Mouse (Mus musculus): Measurements from ENCODE around the gene Pole2. TPM values are rescaled to one million over a fixed set of nuclear protein-coding genes. Genes with fewer than 3 reads are reported as not detected.

Gene Pole2
- total RNA-seq (2021) = under 1 TPM in 1 of 2 experiments, not detected in 1; 0.79 TPM

- intact Hi-C loops (cut with DNase I) = no loop called here
- peak; percentile 82 for DNase-seq (ENCODE audit: low spot score in 2 of 2)
Measured at GRCm38 (mm10) chr12:69227776-69228466, at the start of gene Pole2. TSS of gene Pole2 (minus strand) at chr12:69228195.

- DNase-seq (ENCODE audit: low spot score in 2 of 2) = no peak
- intact Hi-C loops (cut with DNase I) = no loop called here
Measured at GRCm38 (mm10) chr12:69268956-69269355, 41.0 kb upstream of the Pole2 start.

DNA sequence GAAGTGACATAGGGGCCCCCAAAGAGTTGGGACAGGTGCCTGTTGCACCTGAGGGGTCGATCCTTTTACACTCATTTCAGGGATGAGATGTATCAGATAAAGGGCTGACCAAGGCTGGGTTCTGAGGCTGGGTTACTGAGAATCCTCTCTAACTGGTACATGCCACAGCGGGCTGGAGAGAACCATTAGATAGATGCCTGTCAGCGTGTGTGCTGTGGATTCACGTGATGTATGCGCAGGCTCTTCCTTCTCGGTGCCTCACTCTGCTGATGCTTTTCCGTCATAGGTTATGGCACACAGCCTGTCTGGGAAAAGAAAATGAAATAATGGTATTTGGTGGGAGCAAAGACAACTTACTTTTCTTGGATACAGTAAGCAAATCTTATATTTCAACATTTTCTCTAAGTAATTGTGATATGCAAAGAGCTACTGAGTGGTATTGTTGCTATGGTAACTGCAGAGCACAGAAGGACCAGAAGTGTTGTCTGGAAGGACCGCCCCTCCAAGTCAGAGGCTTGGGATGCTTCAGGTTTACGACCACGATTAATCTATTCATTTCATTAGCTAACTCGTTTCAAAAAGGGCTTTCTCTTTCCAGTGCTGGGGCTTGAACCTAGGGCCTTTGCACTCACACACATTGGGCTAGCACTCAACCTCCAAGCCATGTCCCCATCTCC is 40.1 kb upstream of the Pole2 start:
- intact Hi-C loops (cut with DNase I) = no loop called here

GRCm38 (mm10) chr12:69265031-69265430 is 37.0 kb upstream of the Pole2 start:
- intact Hi-C loops (cut with DNase I) = no loop called here
- DNase-seq (ENCODE audit: low spot score in 2 of 2) = no peak

More for the DNA sequence above, 40.1 kb upstream of the Pole2 start:
- no peak for DNase-seq (ENCODE audit: low spot score in 2 of 2)

DNA sequence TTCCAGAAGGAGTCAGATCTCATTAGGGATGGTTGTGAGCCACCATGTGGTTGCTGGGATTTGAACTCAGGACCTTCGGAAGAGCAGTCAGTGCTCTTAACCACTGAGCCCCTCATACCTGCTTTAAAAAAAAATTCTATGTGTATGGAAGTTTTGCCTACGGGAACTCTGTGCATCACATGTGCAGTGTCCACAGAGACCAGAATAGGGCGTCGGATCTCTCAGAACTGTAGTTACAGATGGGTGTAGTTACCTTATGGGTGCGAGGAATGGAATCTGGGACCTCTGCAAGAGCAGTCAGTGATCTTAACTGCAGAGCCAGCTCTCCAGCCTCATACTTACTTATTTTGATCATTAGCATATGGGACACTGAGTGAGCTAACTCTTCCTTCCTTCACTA is 34.3 kb upstream of the Pole2 start:
- intact Hi-C loops (cut with DNase I) = no loop called here
- no peak for DNase-seq (ENCODE audit: low spot score in 2 of 2)

GRCm38 (mm10) chr12:69257836-69258235 is 29.8 kb upstream of the Pole2 start:
- intact Hi-C loops (cut with DNase I) = no loop called here

GRCm38 (mm10) chr12:69253806-69254205 is 25.8 kb upstream of the Pole2 start:
- intact Hi-C loops (cut with DNase I) = no loop called here
- no peak for DNase-seq (ENCODE audit: low spot score in 2 of 2)

More at GRCm38 (mm10) chr12:69257836-69258235, 29.8 kb upstream of the Pole2 start:
- no peak for DNase-seq (ENCODE audit: low spot score in 2 of 2)

- DNase-seq (ENCODE audit: low spot score in 2 of 2) = no peak
- intact Hi-C loops (cut with DNase I) = no loop called here
Measured at GRCm38 (mm10) chr12:69250756-69251155, 22.8 kb upstream of the Pole2 start.

GRCm38 (mm10) chr12:69249766-69250165 is 21.8 kb upstream of the Pole2 start:
- intact Hi-C loops (cut with DNase I) = no loop called here
- DNase-seq (ENCODE audit: low spot score in 2 of 2) = no peak

DNA sequence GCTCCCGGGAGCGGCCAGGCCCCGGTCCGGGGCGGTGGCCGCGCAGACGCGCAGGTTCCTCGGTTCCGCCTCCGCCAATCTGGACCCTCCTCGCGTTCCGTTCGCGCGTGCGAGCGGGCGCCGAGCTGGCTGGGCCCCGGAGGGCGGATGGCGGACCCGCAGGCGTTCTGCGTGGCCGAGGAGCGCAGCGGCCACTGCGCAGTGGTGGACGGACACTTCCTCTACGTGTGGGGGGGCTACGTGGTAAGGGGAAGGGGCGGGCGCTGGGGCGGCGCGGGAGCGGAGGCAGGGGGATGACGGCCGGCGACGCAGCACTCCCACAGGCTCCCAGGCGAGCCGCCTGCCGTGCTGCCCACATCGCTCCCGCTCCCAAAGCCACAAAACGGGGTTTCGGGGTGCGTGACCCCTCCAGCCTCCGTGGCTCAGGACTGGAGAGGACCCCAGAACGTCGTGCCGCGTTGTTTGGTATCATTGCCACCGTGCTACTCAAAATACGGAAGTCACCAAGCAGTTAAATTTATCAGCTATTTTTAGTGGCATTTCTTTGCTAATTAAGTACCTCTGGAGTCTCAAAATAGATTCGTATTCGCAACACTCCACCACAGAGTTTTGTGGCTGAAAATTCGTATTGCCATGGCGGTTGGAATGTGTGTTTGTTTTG is 13.9 kb upstream of the Pole2 start:
- DNase-seq (ENCODE audit: low spot score in 2 of 2) = peak; percentile 77 to 84
- intact Hi-C loops (cut with DNase I) = loop anchor here (5.0 kb wide), 2 partner anchors 45 to 55 kb away; partner anchors contain the start of genes Dnaaf2, Gm49383 and Klhdc2

DNA sequence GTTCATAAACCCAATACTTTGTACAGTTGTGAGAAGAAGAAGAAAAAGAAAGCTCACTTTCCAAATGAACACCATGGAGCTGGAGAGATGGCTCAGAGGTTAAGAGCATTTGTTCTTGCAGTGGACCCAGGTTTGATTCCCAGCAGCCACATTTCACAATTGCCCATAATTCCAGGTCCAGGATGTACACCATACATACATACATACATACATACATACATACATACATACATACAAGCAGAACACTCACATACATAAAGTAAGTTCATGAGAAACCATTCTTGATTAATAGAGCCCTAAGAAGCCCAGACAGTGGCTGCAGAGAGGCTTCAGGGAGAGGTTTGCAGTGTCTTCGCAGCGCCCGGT is 13.4 kb upstream of the Pole2 start:
- intact Hi-C loops (cut with DNase I) = loop anchor here (5.0 kb wide), 2 partner anchors 44 to 56 kb away; partner anchors contain the start of genes Dnaaf2, Gm49383 and Klhdc2
- peak in 1 of 2 experiments; percentile 5 for DNase-seq (ENCODE audit: low spot score in 2 of 2)

DNA sequence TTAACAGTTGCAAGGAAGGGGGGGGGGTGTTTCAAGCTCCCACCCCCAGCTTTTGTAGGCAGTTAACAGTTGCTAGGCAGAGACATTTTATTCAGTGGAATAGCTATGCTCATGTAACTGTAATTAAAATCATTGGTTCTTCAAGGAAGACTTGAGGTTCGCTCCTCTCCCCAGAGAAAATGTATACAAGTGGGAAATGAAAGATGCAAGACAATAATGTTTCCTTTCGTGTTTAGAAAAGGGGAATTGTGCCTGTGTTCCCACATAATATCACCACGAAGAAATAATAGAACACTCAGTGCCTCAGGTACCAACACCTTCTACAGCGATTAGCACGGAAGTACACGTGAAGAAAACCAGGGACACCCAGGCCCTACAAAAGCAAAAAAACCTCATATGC is 12.9 kb upstream of the Pole2 start, which contains the start of gene Klhdc1:
Klhdc1 (plus strand) TSS at position 301 of the 400 bp plus-strand sequence.
- intact Hi-C loops (cut with DNase I) = loop anchor here (5.0 kb wide), 2 partner anchors 44 to 56 kb away; partner anchors contain the start of genes Dnaaf2, Gm49383 and Klhdc2
- DNase-seq (ENCODE audit: low spot score in 2 of 2) = no peak

GRCm38 (mm10) chr12:69238284-69238683 is 10.3 kb upstream of the Pole2 start:
- no peak for DNase-seq (ENCODE audit: low spot score in 2 of 2)
- intact Hi-C loops (cut with DNase I) = no loop called here

- intact Hi-C loops (cut with DNase I) = no loop called here
- DNase-seq (ENCODE audit: low spot score in 2 of 2) = no peak
Measured at GRCm38 (mm10) chr12:69235782-69236181, 7.8 kb upstream of the Pole2 start.

DNA sequence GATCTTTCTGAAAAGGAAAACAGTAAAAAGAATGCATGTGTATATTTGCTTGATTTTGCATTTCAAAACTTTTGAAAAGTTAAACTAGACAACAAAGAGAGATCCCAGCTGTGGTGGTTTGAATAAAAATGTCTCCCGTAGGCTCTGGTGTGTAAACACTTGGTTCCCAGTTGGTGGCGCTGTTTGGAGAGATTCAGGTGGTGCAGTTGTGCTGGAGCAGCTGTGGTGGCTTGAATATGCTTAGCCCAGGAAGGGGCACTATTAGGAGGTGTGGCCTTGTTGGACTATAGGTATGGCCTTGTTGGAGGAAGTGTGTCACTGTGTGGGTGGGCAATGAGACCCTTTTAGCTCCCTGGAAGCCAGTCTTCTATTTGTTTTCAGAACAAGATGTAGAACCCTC is 1.3 kb upstream of the Pole2 start:
- DNase-seq (ENCODE audit: low spot score in 2 of 2) = no peak
- intact Hi-C loops (cut with DNase I) = no loop called here

GRCm38 (mm10) chr12:69220613-69221277 is 7.2 kb downstream of the Pole2 start:
- intact Hi-C loops (cut with DNase I) = no loop called here
- DNase-seq (ENCODE audit: low spot score in 2 of 2) = no peak

- intact Hi-C loops (cut with DNase I) = no loop called here
- DNase-seq (ENCODE audit: low spot score in 2 of 2) = no peak
Measured at GRCm38 (mm10) chr12:69216587-69216986, 11.4 kb downstream of the Pole2 start.

DNA sequence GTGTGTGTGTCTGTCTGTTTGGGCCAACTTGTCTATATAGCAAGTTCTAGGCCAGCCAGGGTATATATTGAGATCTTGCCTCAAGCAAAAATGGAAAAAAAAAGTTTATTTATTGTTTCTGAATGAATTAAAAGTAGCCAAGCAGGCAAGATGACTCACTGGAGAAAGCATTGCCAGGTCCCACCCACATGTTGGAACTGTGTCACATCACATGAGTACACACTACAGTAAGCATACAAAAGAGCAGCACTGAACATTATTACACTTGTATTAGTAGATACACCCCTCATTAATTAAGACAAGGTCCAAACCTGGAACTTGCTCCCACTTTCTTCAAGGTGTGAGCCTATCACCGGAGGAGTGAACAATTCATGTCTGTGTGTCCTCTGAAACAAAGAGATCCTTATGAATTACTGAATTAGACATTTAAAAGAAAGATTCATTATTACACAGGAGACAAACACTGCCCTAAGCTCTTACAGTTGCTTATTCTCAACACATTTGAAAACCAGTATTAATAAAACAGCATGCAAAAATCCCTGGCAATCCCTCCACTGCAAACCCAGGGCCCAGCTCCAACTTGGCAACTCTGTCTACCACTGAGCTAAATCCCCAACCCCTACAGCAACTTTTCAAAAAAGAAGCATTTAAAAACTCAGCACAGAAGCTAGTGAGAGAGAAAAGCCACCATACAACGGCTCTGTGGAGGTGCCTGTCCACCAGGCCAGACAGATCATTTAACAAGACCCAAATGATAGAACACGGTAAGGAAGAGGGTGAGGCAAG is 12.8 kb downstream of the Pole2 start:
- DNase-seq (ENCODE audit: low spot score in 2 of 2) = peak; percentile 36 to 41
- intact Hi-C loops (cut with DNase I) = no loop called here

DNA sequence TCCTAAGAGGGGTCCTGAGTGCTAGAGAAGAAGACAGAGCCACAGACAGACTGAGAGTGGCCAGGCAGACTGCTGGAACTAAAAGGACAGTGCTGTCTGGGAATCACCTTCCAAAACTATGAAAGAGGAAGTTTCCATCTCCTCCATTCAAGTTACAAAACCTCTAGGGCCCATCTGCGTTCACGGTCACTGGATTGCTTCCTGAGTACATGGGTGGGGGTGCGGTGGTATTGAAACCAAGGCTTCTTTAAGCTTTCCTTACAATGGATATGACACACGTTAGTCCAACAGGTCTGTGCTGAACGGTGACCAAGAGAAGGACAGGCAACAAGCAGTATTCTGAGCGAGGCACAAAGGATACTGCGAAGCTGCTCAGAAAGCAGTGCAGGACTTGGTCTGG is 13.6 kb downstream of the Pole2 start:
- no peak for DNase-seq (ENCODE audit: low spot score in 2 of 2)
- intact Hi-C loops (cut with DNase I) = no loop called here

All from left cerebral cortex, postnatal 36 days (tissue).